Mouse (Mus musculus): ENCODE results near the gene Aloxe3.

- no peak for TF ChIP-seq TAL1 (IDR thresholded peaks at IDR 0.05; ENCODE audit: low read length)
- no peak for TF ChIP-seq GATA1 (IDR thresholded peaks at IDR 0.05; ENCODE audit: low read length)
Measured at GRCm38 (mm10) chr11:69133566-69133922, 7.8 kb downstream of the Aloxe3 start.

Measured in erythroblast, embryonic 14.5 days (primary cell).